Mouse (Mus musculus): Measurements from ENCODE around the gene Chmp2a. TPM values are rescaled to one million over a fixed set of nuclear protein-coding genes. Genes with fewer than 3 reads are reported as not detected.
"Not testable (repeated sequence)": the region's sequence is repeated elsewhere in the genome, so short reads cannot be mapped to it uniquely, and the experiment has no call there.

Chmp2a gene
- 100 to 1,000 TPM; 114 to 123 TPM for total RNA-seq (2021)
- long read RNA-seq, experiment 1, transcript Chmp2a-203 (6 exons, 930 nt): minor isoform, 7 of 86 reads
- long read RNA-seq, experiment 1, transcript Chmp2a-201 (6 exons, 949 nt): major isoform, 54 of 86 reads
- long read RNA-seq, experiment 1, partial matches to known transcripts: 14 of 86 reads
- long read RNA-seq, experiment 1, other reads (novel, unspliced or antisense): 9 of 86 reads
- long read RNA-seq, experiment 2, transcript Chmp2a-203 (6 exons, 930 nt): minor isoform, 11 of 85 reads
- long read RNA-seq, experiment 2, transcript Chmp2a-201 (6 exons, 949 nt): major isoform, 46 of 85 reads
- long read RNA-seq, experiment 2, partial matches to known transcripts: 16 of 85 reads
- long read RNA-seq, experiment 2, other reads (novel, unspliced or antisense): 10 of 85 reads

DNA sequence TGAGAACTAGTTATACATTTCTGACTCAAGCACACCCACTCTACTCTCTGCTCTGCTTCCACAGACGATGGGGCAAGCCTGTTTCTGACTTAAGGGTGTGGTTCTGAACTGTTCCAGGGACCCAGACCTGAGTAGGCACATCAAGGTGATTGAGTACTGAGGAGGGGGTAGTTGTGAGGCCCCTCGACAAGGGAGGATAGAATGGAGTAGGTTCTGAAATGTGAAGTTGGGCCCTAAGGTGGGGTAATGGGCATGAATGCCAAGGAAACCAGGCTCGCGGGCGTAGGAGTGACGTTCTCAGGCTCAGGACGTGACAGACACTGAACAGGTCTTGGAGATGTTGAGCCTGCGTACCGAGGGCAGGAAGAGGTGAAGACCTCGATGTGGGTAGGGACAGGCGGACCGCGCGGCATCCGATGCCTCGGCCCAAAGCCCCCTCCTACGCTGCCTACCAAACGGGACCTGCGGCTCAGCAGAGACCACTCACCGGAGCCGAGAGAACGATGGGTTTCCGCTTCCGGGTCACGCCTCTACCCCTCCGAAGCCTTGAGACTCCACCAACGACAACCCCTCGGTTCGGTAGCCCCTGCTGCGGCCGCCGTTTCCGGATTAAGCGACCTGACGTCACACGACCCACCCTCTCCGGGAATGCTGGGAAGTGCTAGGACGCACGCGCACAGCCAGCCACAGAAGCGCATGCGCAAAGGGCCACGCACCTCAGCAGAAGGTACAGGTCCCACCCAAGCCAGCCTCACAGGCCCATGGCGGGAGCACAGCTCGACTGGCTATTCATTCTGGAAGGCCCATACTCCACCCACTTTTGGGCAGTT lies at the start of gene Chmp2a:
Chmp2a (minus strand) TSS at position 660 of the 830 bp plus-strand sequence.
- peak; percentile 96 for DNase-seq

GRCm38 (mm10) chr7:13072293-13072692 lies 37.7 kb upstream of the Chmp2a start:
- no peak for DNase-seq

GRCm38 (mm10) chr7:13063399-13063798 lies 28.8 kb upstream of the Chmp2a start:
- DNase-seq: not testable (repeated sequence)

DNA sequence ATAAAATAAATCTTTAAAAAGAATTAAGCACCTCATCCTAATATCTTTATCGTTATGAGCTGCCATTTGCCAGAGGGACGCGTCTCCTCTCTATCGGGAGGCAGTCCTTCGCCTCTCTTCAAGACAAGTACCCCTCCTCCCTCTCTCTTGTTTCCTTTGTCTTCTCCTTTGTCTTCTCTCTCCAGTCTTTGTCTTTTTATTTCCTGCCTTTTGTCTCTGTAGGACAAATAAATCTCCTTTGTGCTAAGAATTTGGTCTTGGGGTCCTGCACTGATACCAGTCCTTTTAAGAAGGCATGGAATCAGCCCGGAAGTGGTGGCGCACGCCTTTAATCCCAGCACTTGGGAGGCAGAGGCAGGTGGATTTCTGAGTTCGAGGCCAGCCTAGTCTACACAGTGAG lies 24.9 kb upstream of the Chmp2a start:
- DNase-seq: no peak

DNA sequence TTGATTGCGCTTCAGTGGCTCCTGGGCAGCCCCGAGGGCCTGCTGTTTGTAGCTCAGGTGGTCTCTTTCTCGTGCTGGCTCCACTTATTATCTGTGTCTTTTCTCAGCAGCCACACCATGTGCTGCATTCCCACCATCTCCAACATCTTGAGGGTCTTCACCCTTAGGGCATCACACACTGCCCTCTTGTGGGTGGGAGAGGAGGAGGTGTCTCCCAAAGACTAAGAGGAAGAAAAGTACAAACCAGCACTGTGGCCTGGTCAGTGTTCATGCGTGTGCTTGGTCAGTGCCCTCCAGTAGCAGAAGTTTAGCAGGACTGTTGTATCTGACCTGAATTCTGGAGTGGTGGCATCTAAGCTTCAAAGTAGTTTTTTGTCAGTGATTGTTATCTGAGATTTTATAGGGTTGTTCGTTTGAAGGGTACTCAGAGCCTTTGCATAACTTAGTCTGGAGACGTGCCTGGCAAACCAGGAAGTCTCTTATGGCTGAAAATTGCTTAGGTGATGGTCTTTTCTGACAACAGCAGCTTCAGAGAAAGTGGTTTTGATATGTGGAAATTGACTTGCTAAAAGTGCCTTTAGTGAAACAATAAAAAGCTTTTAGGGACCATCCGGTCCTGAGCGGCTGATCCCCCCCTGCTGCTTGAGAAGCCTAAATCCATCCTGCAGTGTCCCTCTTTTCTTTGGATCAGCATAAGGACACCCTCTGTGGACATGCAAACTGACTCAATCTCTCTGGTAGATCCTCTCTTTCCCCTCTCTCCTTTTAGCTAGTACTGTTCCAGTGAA lies 22.5 kb upstream of the Chmp2a start:
- DNase-seq: no peak

DNA sequence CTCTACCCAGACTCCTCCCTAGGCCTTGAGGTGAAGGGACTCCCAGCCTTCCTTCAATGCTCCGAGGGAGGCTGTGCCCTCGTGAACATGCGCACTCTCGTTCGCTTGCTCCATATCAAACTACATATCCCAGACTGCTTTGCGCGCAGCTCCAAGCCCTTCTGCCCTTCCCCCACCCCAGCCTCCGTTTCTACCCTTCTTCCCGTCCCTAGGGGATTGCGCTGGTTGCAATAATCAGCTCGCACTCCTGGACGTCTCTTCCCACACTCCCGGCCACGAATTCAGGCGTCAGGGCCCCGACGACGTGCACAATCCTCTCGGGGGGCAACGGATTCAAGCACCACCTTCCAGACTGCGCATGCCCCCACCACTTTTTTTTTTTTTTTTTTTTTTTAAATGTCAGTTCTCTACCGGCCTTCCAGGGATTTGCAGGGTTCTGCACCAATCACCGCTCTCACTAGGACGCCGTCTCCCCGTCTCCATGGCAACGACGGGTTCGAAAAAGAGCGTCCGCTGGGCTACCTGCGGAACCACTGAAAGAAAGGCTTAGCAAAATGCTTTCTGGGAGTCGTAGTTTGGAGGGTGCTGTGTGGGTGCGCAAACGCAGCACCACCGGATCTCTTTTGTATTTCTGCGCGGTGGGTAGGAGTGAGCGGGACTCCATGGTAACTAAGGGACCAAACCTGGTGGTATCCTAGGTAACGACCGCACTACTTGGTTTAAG lies 19.8 kb upstream of the Chmp2a start, which contains the start of gene Mzf1:
Mzf1 (minus strand) TSS at position 478 of the 724 bp plus-strand sequence.
- peak; percentile 85 for DNase-seq

DNA sequence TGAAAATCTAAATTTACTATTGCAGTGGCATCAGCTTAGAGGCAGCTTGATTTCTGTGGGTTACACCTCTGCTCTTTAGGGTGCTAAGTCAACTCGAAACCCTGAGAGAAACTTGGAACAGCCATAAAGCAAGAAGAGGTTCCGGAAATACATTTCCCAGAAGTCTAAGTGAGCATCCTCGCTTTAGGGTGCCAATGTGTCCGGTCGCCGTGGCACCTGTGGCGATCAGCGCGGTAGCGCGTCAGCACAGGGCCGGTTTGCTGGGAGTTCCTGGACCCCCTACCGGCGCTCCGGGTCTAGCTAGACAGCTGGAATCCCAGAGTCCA lies 19.3 kb upstream of the Chmp2a start:
- no peak for DNase-seq

GRCm38 (mm10) chr7:13053501-13053900 lies 18.9 kb upstream of the Chmp2a start:
- no peak for DNase-seq

GRCm38 (mm10) chr7:13053001-13053400 lies 18.4 kb upstream of the Chmp2a start:
- no peak for DNase-seq

DNA sequence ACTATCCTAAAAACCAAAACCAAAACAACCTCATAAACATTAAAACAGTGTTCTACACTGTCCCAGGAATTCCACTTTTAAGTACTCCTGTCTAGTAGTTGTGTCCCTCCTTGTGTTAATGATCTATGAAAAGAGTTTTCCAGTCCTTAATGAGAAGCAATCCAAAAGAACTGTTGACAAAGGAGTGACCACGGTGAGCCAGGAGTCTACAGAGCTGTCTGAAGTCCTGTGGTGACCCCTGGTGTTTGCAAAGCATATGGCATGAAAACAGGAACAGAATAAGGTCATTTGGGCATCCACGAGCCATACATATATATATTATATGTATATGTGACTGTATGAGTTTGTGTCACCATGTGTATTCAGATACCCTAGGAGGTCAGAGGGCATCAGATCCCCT lies 11.5 kb upstream of the Chmp2a start:
- DNase-seq: peak; percentile 42

DNA sequence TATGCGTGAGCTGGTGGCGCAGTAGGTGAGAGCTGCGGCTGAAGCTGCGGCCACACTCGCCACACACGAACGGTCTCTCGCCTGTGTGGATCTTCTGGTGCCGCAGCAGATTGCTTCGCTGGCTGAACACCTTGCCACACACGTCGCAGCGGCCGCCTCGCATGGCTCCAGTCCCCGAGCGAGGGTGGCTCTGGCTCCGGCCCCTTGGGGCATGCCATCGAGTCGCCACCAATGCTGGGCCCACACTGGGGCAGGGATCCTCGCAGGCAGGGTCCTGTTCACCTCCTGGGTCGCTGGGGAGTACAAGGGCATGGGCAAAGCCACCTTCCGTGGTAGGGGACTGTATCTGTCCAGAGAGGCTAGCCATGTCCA lies 9.6 kb upstream of the Chmp2a start:
- DNase-seq: no peak

GRCm38 (mm10) chr7:13043445-13044253 lies 9.0 kb upstream of the Chmp2a start:
- peak; percentile 50 for DNase-seq

- no peak for DNase-seq
Observed at GRCm38 (mm10) chr7:13043120-13043444, 8.5 kb upstream of the Chmp2a start.

DNA sequence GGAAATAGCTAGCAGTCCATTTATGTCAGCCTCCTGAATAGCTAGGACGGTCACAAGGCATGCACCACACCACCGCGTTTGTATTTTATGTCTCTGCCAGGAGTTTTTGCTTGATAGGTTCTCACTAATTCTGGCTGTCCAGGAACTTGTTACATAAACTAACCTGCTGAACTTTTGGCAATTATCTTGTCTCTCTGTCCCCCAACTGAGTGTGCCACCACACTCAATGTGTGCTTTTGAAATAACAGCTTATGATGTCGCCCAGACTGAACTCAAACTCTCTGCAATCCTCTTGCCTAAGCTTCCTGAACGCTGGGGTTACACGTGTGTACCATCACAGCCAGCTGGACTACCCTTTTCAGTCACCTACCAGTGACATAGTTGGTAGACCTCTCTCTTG lies 7.9 kb upstream of the Chmp2a start:
- no peak for DNase-seq

DNA sequence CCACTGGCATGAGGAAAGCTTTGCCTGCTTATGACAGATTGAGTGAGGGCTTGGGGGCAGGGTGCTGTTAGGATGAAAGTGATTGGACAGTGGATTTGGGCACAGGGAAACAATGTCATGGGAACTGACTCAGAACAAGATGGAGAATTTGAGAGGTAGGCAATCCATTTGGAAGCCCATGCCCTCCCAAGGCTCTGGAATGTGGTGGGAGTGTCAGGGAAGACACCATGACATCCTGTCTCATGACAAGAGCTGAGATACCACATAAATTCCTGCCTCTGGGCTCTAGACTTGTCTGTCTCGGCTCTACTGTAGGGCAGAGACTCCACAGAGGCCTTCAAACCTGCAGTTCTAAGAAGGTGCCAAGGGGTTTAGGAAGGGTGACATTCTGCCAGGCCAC lies 6.6 kb upstream of the Chmp2a start:
- DNase-seq: no peak

- no peak for DNase-seq
Observed at GRCm38 (mm10) chr7:13039181-13039580, 4.6 kb upstream of the Chmp2a start.

DNA sequence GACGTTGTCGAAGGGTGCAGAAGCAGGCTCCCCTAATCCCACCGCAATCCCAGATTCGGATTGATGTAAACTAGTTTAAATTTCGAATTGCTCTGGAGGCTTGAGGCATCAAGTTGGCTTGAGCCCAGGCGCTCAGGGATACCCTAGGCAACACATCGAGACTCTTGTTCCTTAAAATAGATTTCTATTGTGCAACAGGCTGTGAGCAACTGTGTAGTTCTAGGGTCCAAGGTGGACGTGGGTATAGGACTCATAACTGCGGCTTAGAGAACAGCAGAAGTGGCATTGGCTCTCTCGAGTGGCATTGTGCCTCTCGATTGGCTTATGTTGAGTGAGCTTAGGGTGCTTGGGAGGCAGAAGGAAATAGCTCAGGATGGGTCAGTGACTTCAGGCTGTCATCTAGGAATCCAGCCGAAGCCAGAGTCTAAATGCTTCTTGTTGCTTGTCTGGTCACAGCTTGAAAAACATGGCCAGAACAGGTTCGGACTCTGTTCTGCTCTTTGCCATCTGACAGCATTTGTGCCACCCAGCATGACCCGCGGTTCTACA lies 4.1 kb upstream of the Chmp2a start:
- DNase-seq: peak; percentile 45

GRCm38 (mm10) chr7:13037901-13038555 lies 3.4 kb upstream of the Chmp2a start, which contains the start of gene Ube2m:
TSS of gene Ube2m (minus strand) at chr7:13038275.
- DNase-seq: peak; percentile 99

DNA sequence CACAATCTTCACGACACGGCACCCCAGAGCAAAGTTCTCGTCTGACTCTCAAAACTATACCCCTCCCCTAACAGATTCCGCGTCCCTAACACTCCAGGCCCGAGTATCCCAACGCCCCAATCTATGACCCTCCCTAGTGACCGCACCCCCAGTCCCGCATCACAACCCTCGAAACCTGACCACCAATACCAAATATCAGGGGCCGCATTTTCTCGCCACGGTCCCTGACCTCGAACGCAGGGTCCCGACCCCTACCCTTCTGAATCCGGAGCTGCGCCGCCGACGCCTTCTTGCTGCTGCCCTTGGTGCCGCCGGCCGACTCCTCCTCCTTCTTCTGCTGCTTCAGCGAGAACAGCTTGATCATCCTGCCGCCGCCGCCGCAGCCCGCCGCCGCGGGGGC lies 2.8 kb upstream of the Chmp2a start:
- no peak for DNase-seq

DNA sequence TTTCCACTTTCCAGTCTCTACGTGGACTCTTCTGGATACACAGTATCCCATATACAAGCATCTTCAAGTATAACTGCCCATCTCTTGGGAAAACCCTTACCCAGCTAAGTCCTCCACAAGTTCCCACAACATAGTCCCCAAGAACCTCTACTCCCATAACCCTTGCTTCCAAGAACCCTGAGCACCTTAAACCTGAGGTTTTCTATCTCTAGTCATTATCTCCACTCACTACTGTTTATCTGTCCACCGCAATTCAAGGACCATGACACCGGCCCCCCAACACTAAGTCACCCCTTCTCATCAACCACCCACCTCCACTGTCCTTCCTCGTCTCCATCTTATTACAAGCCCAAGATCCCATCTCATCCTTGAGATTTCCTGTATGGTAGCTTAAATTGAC lies 2.2 kb upstream of the Chmp2a start:
- DNase-seq: no peak

All from gastrocnemius, postnatal 10 days (tissue).